Mouse (Mus musculus) lung, postnatal 14 days (tissue): ENCODE measurements around the gene Gm14496.
"Not testable (repeated sequence)": the region's sequence is repeated elsewhere in the genome, so short reads cannot be mapped to it uniquely, and the experiment has no call there.

Source experiments
- DNase-seq: peaks from one replicate; pipeline ENCODE4 v3.0.0; 2021

The Gm14496 gene

DNA sequence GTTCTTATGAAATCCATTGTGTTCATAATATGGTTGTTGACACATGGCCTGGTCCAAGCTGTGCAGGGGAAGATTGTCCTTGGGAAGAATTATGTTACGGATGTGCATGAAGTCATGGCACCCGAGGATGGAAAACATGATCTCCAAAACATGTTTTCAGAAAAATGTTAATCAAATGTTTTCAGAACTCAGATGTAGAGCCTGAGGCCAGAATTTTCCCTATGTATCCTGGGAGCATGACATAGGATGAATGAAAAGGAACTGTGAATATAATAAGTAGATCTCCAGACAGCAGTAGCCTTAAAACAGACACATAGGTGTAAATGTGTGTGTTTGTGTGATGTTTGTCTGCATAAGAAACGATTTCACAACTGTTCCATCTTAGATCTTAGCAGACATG is at the start of gene Gm14496:
TSS of gene Gm14496 (plus strand) at position 301 of the 400 bp plus-strand sequence.
- DNase-seq = no peak

DNA sequence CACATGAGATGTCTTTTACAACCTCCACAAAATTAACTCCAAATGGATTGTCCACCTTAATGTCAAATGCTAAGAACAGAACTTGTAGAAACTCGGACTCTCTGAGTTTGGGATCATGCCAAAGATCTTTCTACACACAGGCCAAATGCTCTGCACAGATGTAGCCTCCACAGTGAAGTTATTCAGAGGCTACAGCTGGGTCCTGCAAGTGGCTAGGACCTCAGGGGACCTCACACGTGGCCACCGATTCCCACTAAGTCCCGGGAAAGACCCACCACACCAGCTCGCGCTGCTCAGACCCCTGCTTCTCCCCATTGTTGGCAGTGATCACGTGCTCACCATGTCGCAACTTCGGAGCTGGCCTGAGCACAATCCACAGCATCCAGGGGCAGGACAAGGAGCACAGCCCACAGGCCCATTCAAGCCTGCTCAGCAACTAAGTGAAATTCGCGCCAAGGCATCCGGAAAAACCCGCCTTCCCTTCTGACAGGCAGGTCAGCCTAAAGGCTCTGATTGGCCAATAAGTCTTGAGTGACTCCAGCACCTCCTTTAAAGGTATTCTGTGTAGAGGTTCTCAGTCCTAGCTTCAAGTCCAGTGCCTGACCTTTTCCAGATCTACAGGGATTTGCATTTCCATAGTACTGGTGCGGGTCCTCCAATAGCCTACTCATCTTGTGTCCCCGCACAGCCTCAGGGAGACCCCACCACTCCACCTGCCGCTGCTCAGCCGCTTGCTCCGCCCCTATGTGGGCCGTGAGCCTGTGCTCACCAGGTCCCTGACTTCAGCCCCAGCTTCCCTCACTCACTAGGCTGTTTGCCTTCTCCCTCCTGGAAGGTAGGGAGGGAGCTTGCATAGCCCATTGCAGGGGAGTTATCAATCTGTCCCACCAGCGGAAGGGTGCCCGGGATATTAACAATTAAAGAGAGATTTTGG is 37.9 kb upstream of the Gm14496 start:
- peak; percentile 4 for DNase-seq

DNA sequence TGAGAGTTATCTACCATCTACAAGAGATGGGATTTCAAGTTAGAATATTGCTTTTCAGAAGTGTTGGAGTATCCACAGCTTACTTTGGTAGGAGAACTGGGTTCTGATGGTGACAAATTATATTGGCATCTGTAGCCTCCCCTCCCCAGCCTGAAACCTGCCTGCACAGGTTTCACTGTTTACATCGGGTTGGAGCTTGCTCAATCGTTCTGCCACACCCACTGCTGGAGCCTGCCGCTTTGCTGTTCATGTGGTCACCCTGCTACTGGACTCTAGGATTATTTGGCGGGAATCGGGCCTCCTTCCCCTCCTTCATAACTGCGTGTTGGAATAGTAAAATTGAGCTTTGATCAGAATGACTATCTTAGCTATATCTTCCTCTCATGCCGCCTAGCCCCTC is 22.5 kb upstream of the Gm14496 start:
- DNase-seq = no peak

GRCm38 (mm10) chr2:181969187-181969586 is 21.7 kb upstream of the Gm14496 start:
- no peak for DNase-seq

GRCm38 (mm10) chr2:181981969-181982368 is 9.0 kb upstream of the Gm14496 start:
- not testable (repeated sequence) for DNase-seq
